Comparison of ENCODE assay signal across 33 mouse cellular contexts in genomic region chr6:41864038-41864437, GRCm38 (mm10). TPM values are rescaled to one million over a fixed set of nuclear protein-coding genes. Genes with fewer than 3 reads are reported as not detected.
"Had no signal": no experiment of that assay in that cellular context is flagged by ENCODE, and none has a peak within 500 bp of the region (broad histone marks: within the 10 kb centered on the region; RNA-seq: fewer than 3 reads in every experiment).

No protein-coding gene starts in this region.

- ATAC-seq: hindbrain, embryonic 16.5 days; hindbrain, postnatal 0 days; inflammation-experienced regulatory T-cells, adult 6 months; intestine, embryonic 15.5 days; intestine, embryonic 16.5 days; intestine, postnatal 0 days had no signal

- DNase-seq: heart, postnatal 10 days; heart, postnatal 14 days; heart, postnatal 36 days; heart, postnatal 4 days; kidney, adult 11 months; kidney, adult 18-20 months; kidney, adult 2 months; kidney, adult 8-10 months; kidney, adult 9 months; kidney, postnatal 10 days; kidney, postnatal 14 days; kidney, postnatal 25 days; kidney, postnatal 36 days; kidney, postnatal 4 days; layer of hippocampus, adult 9-11 months; layer of hippocampus, postnatal 36 days had no signal

RNA-seq across cellular contexts. Expression of gene Sval2, which starts 11.2 kb away (rescaled TPM):
- total RNA-seq: heart, postnatal 10 days; heart, postnatal 14 days; heart, postnatal 25 days; heart, postnatal 36 days; heart, postnatal 4 days; hematopoietic stem cell, adult 5-6 weeks; hindbrain, postnatal 0 days; layer of hippocampus, adult 18-20 months; layer of hippocampus, adult 2 months; layer of hippocampus, adult 8-10 months; layer of hippocampus, postnatal 10 days; layer of hippocampus, postnatal 14 days; layer of hippocampus, postnatal 25 days; layer of hippocampus, postnatal 36 days; left cerebral cortex, adult 18-20 months; left cerebral cortex, adult 2 months; left cerebral cortex, adult 8-10 months had no signal

RNA-seq across cellular contexts. Expression of gene Pip, which starts 16.7 kb away (rescaled TPM):
- total RNA-seq: heart, postnatal 10 days; heart, postnatal 14 days; heart, postnatal 25 days; heart, postnatal 36 days; heart, postnatal 4 days; hematopoietic stem cell, adult 5-6 weeks; hindbrain, postnatal 0 days; layer of hippocampus, adult 18-20 months; layer of hippocampus, adult 2 months; layer of hippocampus, adult 8-10 months; layer of hippocampus, postnatal 10 days; layer of hippocampus, postnatal 14 days; layer of hippocampus, postnatal 25 days; layer of hippocampus, postnatal 36 days; left cerebral cortex, adult 18-20 months; left cerebral cortex, adult 2 months; left cerebral cortex, adult 8-10 months had no signal
